Mouse (Mus musculus) lung, embryonic 16.5 days (tissue): Measurements from ENCODE around the gene Glce. TPM values are rescaled to one million over a fixed set of nuclear protein-coding genes. Genes with fewer than 3 reads are reported as not detected.

Experiments
- ATAC-seq: fragments of 200-750 bp; cut with Nextera tagmentation; 2 replicates; pipeline ENCODE4 v1.8.0; 2017; ENCODE audit warnings: low read depth, mild to moderate bottlenecking, moderate library complexity
- H3K27ac ChIP-seq: fragments of 300-500 bp; sonication (generic); 2 replicates; pipeline ENCODE4 v1.5.1; 2014; ENCODE audit warnings: mild to moderate bottlenecking, control low read depth, low read length
- H3K27me3 ChIP-seq: fragments of 300-500 bp; sonication (generic); 2 replicates; pipeline ENCODE4 v1.6.1; 2014; ENCODE audit warnings: low read depth, low read length, mixed read lengths; ENCODE audit not compliant: control insufficient read depth, insufficient read depth
- H3K36me3 ChIP-seq: fragments of 300-500 bp; sonication (generic); 2 replicates; pipeline ENCODE4 v1.6.1; 2014; ENCODE audit warnings: low read length; ENCODE audit not compliant: control insufficient read depth, insufficient read depth
- H3K4me1 ChIP-seq: fragments of 300-500 bp; sonication (generic); replicated peaks from 2 replicates; pipeline ENCODE4 v1.6.1; 2014; ENCODE audit warnings: low read length, mixed read lengths; ENCODE audit not compliant: control insufficient read depth, insufficient read depth
- H3K4me2 ChIP-seq: fragments of 300-500 bp; sonication (generic); 2 replicates; pipeline ENCODE4 v1.6.1; 2014; ENCODE audit warnings: low read depth, low read length, control low read depth
- H3K4me3 ChIP-seq: fragments of 300-500 bp; sonication (generic); 2 replicates; pipeline ENCODE4 v1.5.1; 2014; ENCODE audit warnings: mild to moderate bottlenecking, low read length, control low read depth
- H3K9ac ChIP-seq: fragments of 300-500 bp; sonication (generic); 2 replicates; pipeline ENCODE4 v1.6.1; 2014; ENCODE audit warnings: low read length, control low read depth
- H3K9me3 ChIP-seq: fragments of 300-500 bp; sonication (generic); 2 replicates; pipeline ENCODE4 v1.6.1; 2016; ENCODE audit warnings: low read length; ENCODE audit not compliant: control insufficient read depth
- WGBS: fragments of 180-500 bp; shearing (Covaris S2); extraction: QIAGEN DNeasy Blood & Tissue Kit; methylation state at CpG from one replicate; pipeline ENCODE4 v1.1.7; 2014; 5-methylcytosine and 5-hydroxymethylcytosine counted together
- polyA plus RNA-seq: library from polyadenylated mRNA; unstranded; fragments of >200 nt; fragmentation: Nextera tagmentation; extraction: Ambion mirVana; gene quantifications from 2 replicates; pipeline ENCODE4 v1.2.1, GENCODE M21; 2015

Gene Glce
- polyA plus RNA-seq, 1 experiment from 2014 or later, result 20.7 TPM

- no peak overlapping the region for H3K4me2 ChIP-seq
- no peaks in the 10 kb centered on the region for H3K9me3 ChIP-seq
- no peak for ATAC-seq
- H3K27me3 ChIP-seq, result no peaks in the 10 kb centered on the region
- H3K36me3 ChIP-seq, result no peaks in the 10 kb centered on the region
- no peaks in the 10 kb centered on the region for H3K4me1 ChIP-seq
- no peak overlapping the region for H3K27ac ChIP-seq
- no peak overlapping the region for H3K9ac ChIP-seq
- no peak overlapping the region for H3K4me3 ChIP-seq
- WGBS, result 74% methylated on average over 5 of the region's 5 CpGs
Measured at GRCm38 (mm10) chr9:62130746-62131145, 8.3 kb upstream of the Glce start.

- H3K4me2 ChIP-seq, result no peak overlapping the region
- 88% methylated on average over 2 of the region's 2 CpGs for WGBS
- no peak overlapping the region for H3K27ac ChIP-seq
- no peaks in the 10 kb centered on the region for H3K27me3 ChIP-seq
- H3K36me3 ChIP-seq, result no peaks in the 10 kb centered on the region
- H3K4me3 ChIP-seq, result no peak overlapping the region
- ATAC-seq, result no peak
- H3K4me1 ChIP-seq, result no peaks in the 10 kb centered on the region; the same call in 1 of the 2 replicates
- H3K9me3 ChIP-seq, result no peaks in the 10 kb centered on the region
- no peak overlapping the region for H3K9ac ChIP-seq
Measured at GRCm38 (mm10) chr9:62128056-62128455, 5.6 kb upstream of the Glce start.

- H3K36me3 ChIP-seq, result no peaks in the 10 kb centered on the region
- no peak for ATAC-seq
- H3K4me3 ChIP-seq, result no peak overlapping the region
- no peak overlapping the region for H3K4me2 ChIP-seq
- no peak overlapping the region for H3K27ac ChIP-seq
- 55% methylated on average over 5 of the region's 5 CpGs for WGBS
- H3K9me3 ChIP-seq, result no peaks in the 10 kb centered on the region
- peaks cover 3% of the 10 kb centered on the region for H3K4me1 ChIP-seq
- H3K9ac ChIP-seq, result no peak overlapping the region
- no peaks in the 10 kb centered on the region for H3K27me3 ChIP-seq
Measured at GRCm38 (mm10) chr9:62125986-62126575, 3.6 kb upstream of the Glce start.

- peaks cover 5% of the 10 kb centered on the region for H3K4me1 ChIP-seq
- no peak overlapping the region for H3K9ac ChIP-seq
- no peak overlapping the region for H3K27ac ChIP-seq
- no peak overlapping the region for H3K4me3 ChIP-seq
- no peaks in the 10 kb centered on the region for H3K27me3 ChIP-seq
- H3K9me3 ChIP-seq, result no peaks in the 10 kb centered on the region
- 69% methylated on average over 1 of the region's 1 CpGs for WGBS
- no peak overlapping the region for H3K4me2 ChIP-seq
- no peaks in the 10 kb centered on the region for H3K36me3 ChIP-seq
- no peak for ATAC-seq
Measured at GRCm38 (mm10) chr9:62124266-62124665, 1.8 kb upstream of the Glce start.

DNA sequence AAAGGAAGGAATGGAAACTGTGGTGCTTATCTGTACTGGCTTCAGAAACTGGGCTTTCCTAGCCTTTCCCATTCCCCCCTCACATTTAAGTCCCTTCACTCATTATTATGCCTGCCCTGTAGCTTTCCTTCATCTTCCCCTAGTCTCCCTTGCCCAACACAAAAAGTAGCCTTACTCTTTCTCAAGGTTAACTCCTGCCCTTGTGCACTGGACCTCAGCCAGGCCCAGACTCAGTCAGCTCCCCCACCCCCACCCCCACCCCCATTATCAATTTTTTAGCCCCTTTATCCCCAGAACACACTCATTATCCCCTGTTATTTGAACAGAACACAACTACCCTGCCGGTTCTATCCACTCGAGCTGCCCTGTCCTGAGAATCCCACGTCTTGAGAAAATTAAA, 1.0 kb upstream of the Glce start:
- Histone ChIP-seq H3K9ac (peak overlapping the region; percentile 68), H3K27ac (peak overlapping the region; percentile 58; the same call in 1 of the 2 replicates), H3K4me1 (peaks cover 5% of the 10 kb centered on the region), H3K9me3 (no peaks in the 10 kb centered on the region), H3K27me3 (no peaks in the 10 kb centered on the region), H3K4me3 (peak overlapping the region; percentile 84), H3K36me3 (no peaks in the 10 kb centered on the region), H3K4me2 (peak overlapping the region; percentile 53)
- 40% methylated on average over 3 of the region's 3 CpGs for WGBS
- no peak for ATAC-seq

DNA sequence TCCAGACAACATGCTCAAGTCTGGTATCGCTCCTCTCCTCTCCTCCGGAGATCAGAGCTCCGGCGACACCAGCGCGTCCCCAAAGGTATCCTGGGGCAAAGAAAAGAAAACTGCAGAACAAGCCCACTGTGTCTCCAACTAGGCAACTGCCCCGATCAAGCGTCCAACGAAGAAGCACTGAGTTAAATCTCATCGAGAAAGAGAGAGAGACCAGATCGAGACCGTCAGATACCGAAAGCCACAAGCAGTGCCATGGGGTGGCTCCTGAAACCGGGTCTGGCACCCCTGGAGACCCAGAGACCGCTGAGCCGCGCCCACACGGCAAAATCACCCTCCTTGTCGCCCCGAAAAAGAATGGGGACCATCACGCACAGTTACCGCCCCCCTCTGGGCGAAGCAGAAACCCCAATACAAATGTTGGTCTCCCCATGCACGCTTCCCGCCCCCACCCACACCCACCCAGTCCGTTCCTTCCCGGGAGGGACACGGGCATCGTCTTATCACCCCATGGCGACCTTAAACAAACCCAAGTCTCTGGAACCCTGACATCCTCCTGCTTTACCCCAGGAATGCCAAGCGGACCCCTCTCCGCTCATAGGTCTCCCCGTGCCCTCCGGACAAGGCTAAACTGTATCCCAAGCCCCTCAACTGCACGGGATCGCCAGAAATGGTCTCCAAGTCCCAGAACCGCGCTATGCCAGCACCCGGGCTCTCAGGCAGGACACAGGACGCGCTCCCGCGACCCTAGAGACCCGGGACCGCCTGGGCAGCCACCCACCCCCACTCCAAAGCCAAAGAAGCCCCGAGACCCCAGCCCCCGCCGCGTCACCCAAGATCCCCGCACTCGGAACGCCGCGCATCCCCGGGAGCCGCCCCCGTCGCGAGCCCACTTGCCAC, 656 bp downstream of the Glce start:
- Histone ChIP-seq H3K4me2 (peak overlapping the region; percentile 85), H3K9me3 (no peaks in the 10 kb centered on the region), H3K36me3 (no peaks in the 10 kb centered on the region), H3K4me3 (peak overlapping the region; percentile 84), H3K27me3 (no peaks in the 10 kb centered on the region), H3K4me1 (peaks cover 5% of the 10 kb centered on the region), H3K27ac (peak overlapping the region; percentile 87), H3K9ac (peak overlapping the region; percentile 92)
- under 1% methylated on average over 59 of the region's 59 CpGs for WGBS
- peak; percentile 34 for ATAC-seq

- no peak for ATAC-seq
Measured at GRCm38 (mm10) chr9:62118754-62119153, 3.7 kb downstream of the Glce start.

DNA sequence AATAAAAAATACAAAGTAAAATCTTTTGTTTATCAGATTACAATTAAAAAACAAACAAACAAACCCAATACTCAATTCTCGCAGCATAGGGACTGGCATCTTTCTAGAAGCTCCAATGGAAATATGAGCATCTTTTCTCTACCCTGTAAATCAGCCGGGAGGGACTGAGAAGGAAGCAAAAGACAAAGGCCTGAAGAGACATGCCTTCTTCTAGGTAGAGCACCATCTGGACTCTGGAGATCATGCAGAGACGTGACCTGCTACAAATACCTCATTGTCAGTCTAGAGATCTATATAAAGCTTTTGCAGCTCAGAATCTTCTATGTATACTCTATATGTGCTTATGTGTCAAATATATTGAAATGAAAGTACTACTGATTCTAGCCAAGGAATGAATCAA, 6.6 kb downstream of the Glce start:
- Histone ChIP-seq H3K4me2 (no peak overlapping the region), H3K36me3 (no peaks in the 10 kb centered on the region), H3K27ac (no peak overlapping the region), H3K9ac (no peak overlapping the region), H3K27me3 (no peaks in the 10 kb centered on the region), H3K4me3 (no peak overlapping the region), H3K4me1 (no peaks in the 10 kb centered on the region), H3K9me3 (no peaks in the 10 kb centered on the region)
- no peak for ATAC-seq
- WGBS, result 83% methylated on average over 3 of the region's 3 CpGs

More at GRCm38 (mm10) chr9:62118754-62119153, 3.7 kb downstream of the Glce start:
- Histone ChIP-seq H3K36me3 (no peaks in the 10 kb centered on the region), H3K9me3 (no peaks in the 10 kb centered on the region), H3K27me3 (no peaks in the 10 kb centered on the region), H3K9ac (no peak overlapping the region), H3K4me2 (no peak overlapping the region), H3K27ac (no peak overlapping the region), H3K4me1 (peaks cover 5% of the 10 kb centered on the region), H3K4me3 (no peak overlapping the region)
- 60% methylated on average over 3 of the region's 3 CpGs for WGBS

- Histone ChIP-seq H3K4me3 (no peak overlapping the region), H3K4me2 (no peak overlapping the region), H3K27ac (no peak overlapping the region), H3K9me3 (no peaks in the 10 kb centered on the region), H3K4me1 (no peaks in the 10 kb centered on the region), H3K9ac (no peak overlapping the region), H3K36me3 (no peaks in the 10 kb centered on the region), H3K27me3 (no peaks in the 10 kb centered on the region)
- WGBS, result 84% methylated on average over 1 of the region's 1 CpGs
- ATAC-seq, result no peak
Measured at GRCm38 (mm10) chr9:62096603-62097002, 25.9 kb downstream of the Glce start.
